Mouse (Mus musculus): Measurements from ENCODE around the gene Slc25a35.
"Not testable (repeated sequence)": the region's sequence is repeated elsewhere in the genome, so short reads cannot be mapped to it uniquely, and the experiment has no call there.

The Slc25a35 gene

GRCm38 (mm10) chr11:68967337-68968282, at the start of gene Slc25a35:
Gene Slc25a35, plus strand, starts transcription at chr11:68968131.
- DNase-seq = peak; percentile 94

- peak; percentile 57 for DNase-seq
Measured at GRCm38 (mm10) chr11:68923191-68923590, 44.7 kb upstream of the Slc25a35 start.

DNA sequence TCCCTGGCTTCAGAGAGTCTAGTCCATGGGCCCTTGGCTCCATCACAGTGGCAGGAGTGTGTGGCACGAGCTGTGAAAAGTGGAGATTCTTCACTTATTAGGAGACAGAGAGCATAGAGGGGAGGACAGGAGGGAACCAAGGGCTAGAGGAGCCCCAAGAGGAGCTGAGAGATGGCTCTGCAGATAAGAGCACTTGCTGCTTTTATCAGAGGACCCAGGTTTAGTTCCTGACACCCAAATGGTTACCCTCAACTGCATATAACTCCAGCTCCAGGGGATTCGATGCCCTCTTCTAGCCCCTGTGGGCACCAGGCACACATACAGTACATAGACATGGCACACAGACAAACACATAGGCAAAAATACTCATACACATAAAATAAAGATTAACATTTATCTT, 43.2 kb upstream of the Slc25a35 start:
- no peak for DNase-seq

DNA sequence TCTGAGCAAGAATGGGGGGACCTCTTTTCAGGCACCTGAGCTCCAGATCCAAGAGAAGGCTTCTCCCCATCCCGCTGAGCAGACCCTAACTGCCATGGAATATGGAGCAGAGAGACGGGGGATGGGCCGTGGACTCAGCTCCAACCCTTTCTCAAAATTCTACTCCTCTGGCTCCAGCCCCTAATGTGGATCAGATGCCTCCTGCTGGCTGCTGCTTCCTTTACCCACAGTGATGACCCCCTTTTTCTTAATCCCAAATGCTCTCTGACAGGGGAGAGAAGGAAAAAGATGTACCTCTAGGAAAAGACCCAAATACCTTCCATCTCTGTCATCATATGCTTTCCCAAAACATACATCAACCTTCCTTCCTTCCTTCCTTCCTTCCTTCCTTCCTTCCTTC, 41.0 kb upstream of the Slc25a35 start, which contains the start of gene Odf4:
TSS of gene Odf4 (minus strand) at position 101 of the 400 bp plus-strand sequence.
- no peak for DNase-seq

- no peak for DNase-seq
Measured at GRCm38 (mm10) chr11:68929947-68930346, 38.0 kb upstream of the Slc25a35 start.

DNA sequence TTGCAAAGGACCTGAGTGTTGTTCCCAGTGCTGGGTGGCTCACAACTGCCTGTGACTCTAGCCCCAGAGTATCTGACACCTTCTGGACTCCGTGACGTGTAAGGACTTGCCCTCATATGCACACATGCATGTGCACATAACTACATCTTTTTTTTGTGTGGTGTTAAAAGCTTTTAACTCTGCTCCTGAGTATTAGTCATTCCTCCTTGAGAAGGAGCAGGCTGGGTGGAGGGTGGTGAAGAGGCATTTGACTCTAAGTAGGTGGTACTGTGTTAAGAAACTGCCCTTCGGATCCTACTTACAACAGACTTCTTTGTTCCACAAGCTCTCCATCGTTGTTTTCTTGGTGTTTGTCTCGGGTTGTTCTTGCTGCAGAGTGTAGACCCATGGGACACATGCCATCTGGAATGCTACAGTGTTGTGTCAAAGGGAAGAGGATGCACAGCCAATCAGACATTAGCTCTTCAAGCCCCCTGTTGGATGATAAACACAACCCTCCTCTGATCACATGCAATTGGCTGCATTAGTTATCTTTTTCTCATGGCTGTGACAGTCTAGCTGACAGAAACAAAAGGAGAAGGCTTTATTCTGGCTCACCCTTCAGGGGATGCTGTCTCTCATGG, 33.9 kb upstream of the Slc25a35 start:
- DNase-seq = no peak

DNA sequence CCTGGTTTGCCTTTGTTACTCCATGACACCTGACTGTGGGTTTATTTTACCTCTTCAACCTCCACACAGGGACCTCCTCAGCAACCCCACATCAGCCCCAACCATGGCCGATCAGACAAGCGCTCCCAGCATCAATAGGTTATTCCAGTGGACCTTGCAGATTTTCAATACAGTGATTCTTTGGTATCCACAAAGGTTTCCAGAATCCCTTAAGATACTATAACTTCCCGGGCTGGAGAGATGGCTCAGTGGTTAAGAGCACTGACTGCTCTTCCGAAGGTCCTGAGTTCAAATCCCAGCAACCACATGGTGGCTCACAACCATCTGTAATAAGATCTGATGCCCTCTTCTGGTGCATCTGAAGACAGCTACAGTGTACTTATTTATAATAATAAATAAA, 31.0 kb upstream of the Slc25a35 start:
- not testable (repeated sequence) for DNase-seq

DNA sequence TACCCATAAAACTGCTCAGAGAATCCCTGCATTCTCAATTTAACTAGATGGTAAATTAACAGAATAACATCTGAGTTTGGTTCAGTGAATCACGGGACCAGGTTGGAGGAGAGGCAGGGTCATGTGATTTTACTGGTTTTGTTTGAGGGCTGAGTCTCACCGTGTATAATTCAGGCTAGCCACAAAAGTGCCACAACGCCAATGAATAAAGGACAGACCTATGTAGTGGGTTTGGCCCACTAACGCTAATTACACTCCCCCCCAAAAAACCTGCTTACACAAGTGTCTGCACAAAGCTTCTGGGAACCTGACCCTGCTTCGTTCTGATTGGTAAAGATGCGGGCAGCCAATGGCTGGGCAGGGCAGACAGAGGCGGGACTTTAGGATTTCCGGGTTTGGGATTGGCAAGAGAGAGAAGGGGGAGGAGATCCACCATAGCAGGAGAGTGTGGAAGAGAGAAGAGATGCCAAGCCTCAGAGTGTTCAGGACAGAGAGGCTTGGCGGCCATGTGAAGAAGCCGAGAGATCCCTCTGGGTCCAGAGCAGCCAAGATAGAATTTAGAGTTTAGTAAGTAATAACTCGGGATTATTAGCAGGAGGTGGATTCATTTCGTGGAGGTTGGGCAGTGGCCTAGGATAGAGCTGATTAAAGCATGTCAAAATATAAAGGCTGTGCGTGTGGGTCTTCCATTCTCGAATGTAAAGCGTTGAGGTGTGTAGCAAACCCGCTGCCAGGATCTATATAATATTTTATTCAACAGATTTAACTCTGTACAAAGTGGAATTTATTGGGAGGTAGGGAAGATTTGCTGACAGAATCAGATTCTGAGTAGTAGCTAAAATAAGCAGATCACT, 28.3 kb upstream of the Slc25a35 start:
- peak; percentile 97 for DNase-seq

GRCm38 (mm10) chr11:68940516-68940915, 27.4 kb upstream of the Slc25a35 start:
- DNase-seq = peak; percentile 95

- peak; percentile 80 for DNase-seq
Measured at GRCm38 (mm10) chr11:68942731-68943130, 25.2 kb upstream of the Slc25a35 start.

DNA sequence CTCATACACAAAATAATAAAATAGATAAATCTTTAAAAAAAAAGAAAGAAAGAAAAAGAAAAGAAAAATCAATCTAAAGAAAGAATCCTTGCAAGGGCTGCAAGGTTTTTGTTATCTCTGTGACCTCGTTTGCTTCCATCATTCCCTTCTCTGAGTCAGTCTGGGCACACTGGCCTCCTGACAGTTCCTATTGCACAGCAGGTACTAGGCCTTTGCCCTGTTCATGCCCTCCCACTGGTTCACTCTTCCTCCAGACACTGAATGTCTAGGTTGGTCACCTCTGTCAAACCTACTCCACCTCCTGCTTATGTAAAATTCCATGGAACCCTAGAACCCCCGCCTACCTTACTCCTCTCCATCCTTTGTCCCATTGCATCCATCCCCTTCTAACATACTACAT, 22.7 kb upstream of the Slc25a35 start:
- no peak for DNase-seq

GRCm38 (mm10) chr11:68946001-68946400, 21.9 kb upstream of the Slc25a35 start:
- no peak for DNase-seq

- DNase-seq = no peak
Measured at GRCm38 (mm10) chr11:68946806-68947440, 21.0 kb upstream of the Slc25a35 start.

DNA sequence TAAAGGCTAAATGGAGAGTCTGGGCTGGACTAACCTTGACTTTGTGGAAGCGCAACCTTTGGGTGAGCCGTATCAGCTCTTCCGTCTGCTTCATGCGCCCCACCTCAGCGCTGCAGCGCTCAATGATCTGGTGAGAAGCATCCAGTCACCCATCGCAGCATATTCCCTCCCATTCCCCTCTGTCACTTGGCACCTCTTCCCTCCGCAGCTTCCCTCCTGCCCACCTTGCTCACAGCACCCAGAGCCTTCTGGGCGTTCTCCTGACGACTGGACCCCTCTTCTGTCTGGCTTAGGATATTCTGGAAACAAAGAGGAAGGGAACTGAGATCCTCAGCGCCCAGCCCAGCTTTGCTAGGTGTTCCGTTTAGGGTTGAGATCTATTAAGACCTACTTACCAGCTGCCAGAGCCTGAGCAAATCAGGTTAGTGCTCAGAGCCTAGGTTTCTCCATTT, 20.4 kb upstream of the Slc25a35 start:
- DNase-seq = no peak

GRCm38 (mm10) chr11:68953903-68954302, 14.0 kb upstream of the Slc25a35 start:
- no peak for DNase-seq

- no peak for DNase-seq
Measured at GRCm38 (mm10) chr11:68954408-68954807, 13.5 kb upstream of the Slc25a35 start.

DNA sequence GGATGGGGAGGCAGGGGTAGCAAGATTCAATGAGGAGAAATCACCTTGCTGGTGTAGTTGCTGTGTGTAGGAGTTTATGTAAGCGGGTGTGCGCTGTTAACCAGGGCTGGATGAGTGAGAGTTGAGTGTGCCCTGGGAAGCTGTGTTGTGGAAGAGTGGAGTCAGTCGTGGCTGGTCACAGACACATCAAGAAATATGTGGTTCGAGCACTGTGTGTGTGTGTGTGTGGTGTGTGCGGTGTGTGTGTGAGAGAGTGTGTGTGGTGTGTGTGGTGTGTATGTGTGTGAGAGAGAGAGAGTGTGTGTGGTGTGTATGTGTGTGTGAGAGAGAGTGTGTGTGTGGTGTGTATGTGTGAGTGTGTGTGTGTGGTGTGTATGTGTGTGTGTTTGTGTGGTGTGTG, 12.5 kb upstream of the Slc25a35 start:
- DNase-seq = no peak

GRCm38 (mm10) chr11:68956107-68956506, 11.8 kb upstream of the Slc25a35 start:
- DNase-seq = peak; percentile 57

DNA sequence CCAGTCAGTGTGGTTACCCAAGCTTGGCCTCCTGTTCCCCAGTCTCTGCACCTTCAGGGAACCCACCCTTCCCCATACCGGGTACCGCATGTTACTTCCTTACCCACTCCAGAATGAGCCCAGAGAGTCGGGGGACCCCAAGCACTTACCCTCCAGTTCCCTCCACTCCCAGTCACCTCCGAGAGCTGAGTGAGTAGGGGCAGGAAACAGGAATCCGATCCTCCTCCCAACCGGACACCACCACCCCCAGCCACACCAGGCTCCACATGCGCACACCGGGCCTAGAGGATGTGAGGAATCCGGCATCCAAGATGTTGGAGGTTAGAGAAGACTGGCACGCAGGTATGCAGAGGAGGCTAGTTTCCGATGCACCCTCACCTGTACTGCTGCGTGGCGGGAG, 11.2 kb upstream of the Slc25a35 start:
- no peak for DNase-seq

- DNase-seq = no peak
Measured at GRCm38 (mm10) chr11:68957308-68957707, 10.6 kb upstream of the Slc25a35 start, which contains the start of gene Arhgef15. Gene Arhgef15, minus strand, starts transcription at chr11:68957480.

- DNase-seq = no peak
Measured at GRCm38 (mm10) chr11:68957971-68958370, 10.0 kb upstream of the Slc25a35 start.

DNA sequence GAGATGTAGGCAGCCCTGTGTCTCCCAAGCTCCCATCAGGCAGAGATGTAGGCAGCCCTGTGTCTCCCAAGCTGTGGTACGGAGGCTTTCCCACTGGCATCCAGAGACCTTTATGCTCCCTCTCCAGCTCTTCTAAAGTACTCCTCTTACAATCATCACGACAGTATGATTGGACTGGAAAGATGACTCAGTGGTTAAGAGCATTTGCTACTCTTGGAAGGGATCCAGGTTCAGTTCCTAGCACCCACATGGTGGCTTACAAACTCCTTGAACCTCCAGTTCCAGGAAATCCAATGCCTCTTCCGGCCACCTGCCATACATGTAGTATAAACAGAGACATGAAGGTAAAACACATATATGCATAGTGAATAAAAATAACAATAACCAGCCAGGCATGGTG, 6.3 kb upstream of the Slc25a35 start:
- no peak for DNase-seq
